In the genomic region with DNA sequence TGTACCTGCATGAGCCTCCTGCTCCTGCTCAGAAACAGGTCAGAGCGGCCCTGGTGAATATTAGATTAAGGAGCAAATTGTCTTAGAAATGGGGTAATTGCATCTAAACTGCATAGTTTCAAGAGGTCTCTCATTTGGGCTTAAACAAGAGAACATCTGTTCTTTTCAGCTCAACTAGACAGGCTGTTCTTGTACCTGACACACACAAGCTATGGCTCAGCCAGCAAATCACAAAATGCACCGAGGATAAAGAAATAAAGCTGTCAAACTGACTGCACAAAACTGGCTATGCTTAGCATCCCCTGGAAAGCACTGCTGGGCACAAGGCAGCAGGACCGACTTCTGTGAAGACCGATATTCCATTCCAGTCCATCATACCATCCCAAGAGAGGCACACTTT, we compare ENCODE assay signal across 19 mouse cellular contexts.
A peak's percentile ranks its signal among the peaks of the same experiment; 100 is the strongest.
DNase-seq lines count a peak whose midpoint lies in the region; ATAC-seq and TF ChIP-seq lines count a peak whose summit lies in the region.
"Had no signal": no experiment of that assay in that cellular context is flagged by ENCODE, and none has a peak within 500 bp of the region (broad histone marks: within the 10 kb centered on the region; RNA-seq: fewer than 3 reads in every experiment).

No protein-coding gene starts in this region.

- no peaks in the 10 kb centered on the region for H3K27me3 ChIP-seq in forebrain, embryonic 15.5 days
- no peaks in the 10 kb centered on the region for H3K27me3 ChIP-seq in forebrain, embryonic 10.5 days (ENCODE audit: poor library complexity, severe bottlenecking)
- H3K27me3 ChIP-seq in forebrain, embryonic 16.5 days (replicated peaks; ENCODE audit: control insufficient read depth, insufficient read depth, low read length): no peaks in the 10 kb centered on the region
- H3K27me3 ChIP-seq: heart, embryonic 12.5 days; hindbrain, embryonic 12.5 days; intestine, embryonic 15.5 days had no signal

- TF ChIP-seq POLR2A in brain, embryonic 14.5 days (IDR thresholded peaks at IDR 0.05; ENCODE audit: borderline replicate concordance, extremely low read depth, insufficient read depth, insufficient read length, poor library complexity, severe bottlenecking): no peak

- DNase-seq in forebrain, embryonic 10.5 days (ENCODE audit: extremely low spot score, low spot score): no peak
- DNase-seq in left cerebral cortex, adult 2 months (ENCODE audit: extremely low spot score in 1 of 2, low spot score in 2 of 2): no peak
- no peak for DNase-seq in left cerebral cortex, adult 9 months (ENCODE audit: low spot score in 2 of 2)
- DNase-seq in brain, embryonic 14.5 days (ENCODE audit: low read depth): peak; percentile 63
- DNase-seq in embryo, embryonic 10.5 days (ENCODE audit: low spot score): no peak
- DNase-seq: adrenal gland, adult 2 months; adrenal gland, postnatal 25 days; cerebellum, adult 11 months; cerebellum, adult 8-10 months; cerebellum, postnatal 25 days; gastrocnemius, adult 2 months; gastrocnemius, postnatal 25 days; heart, postnatal 4 days; kidney, adult 18-20 months had no signal

- WGBS in forebrain, embryonic 15.5 days: 36% methylated on average over 4 of the region's 4 CpGs
- 75% methylated on average over 4 of the region's 4 CpGs for WGBS in forebrain, embryonic 10.5 days
- 35% methylated on average over 4 of the region's 4 CpGs for WGBS in forebrain, embryonic 16.5 days

- H3K36me3 ChIP-seq in forebrain, embryonic 15.5 days: no peaks in the 10 kb centered on the region
- no peaks in the 10 kb centered on the region for H3K36me3 ChIP-seq in forebrain, embryonic 10.5 days (replicated peaks)
- H3K36me3 ChIP-seq in forebrain, embryonic 16.5 days (ENCODE audit: control insufficient read depth, insufficient read depth): no peaks in the 10 kb centered on the region
- H3K36me3 ChIP-seq: heart, embryonic 12.5 days; hindbrain, embryonic 12.5 days; intestine, embryonic 15.5 days had no signal

- ATAC-seq in forebrain, embryonic 15.5 days (replicated peaks): 0 out of 2 replicates have a peak, but pooled peaks have one; percentile 34
- ATAC-seq in forebrain, embryonic 16.5 days: peak; percentile 43; the same call in 1 of the 2 replicates
- ATAC-seq: intestine, embryonic 15.5 days had no signal

- no peak for TF ChIP-seq CTCF in left cerebral cortex, adult 2 months (IDR thresholded peaks at IDR 0.05)
- no peak for TF ChIP-seq CTCF in brain, embryonic 14.5 days (IDR thresholded peaks at IDR 0.05; ENCODE audit: borderline replicate concordance, extremely low read depth, insufficient read depth, insufficient read length)

- peaks cover 15% of the 10 kb centered on the region for H3K4me1 ChIP-seq in forebrain, embryonic 15.5 days
- H3K4me1 ChIP-seq in forebrain, embryonic 10.5 days: peaks cover 17% of the 10 kb centered on the region
- peaks cover 15% of the 10 kb centered on the region for H3K4me1 ChIP-seq in forebrain, embryonic 16.5 days (replicated peaks; ENCODE audit: control insufficient read depth, insufficient read depth, low read length)
- H3K4me1 ChIP-seq: heart, embryonic 12.5 days; intestine, embryonic 15.5 days had no signal

- H3K27ac ChIP-seq in forebrain, embryonic 15.5 days (replicated peaks): peak overlapping the region; percentile 40
- H3K27ac ChIP-seq in forebrain, embryonic 10.5 days: no peak overlapping the region
- H3K27ac ChIP-seq in left cerebral cortex, adult 2 months: peak overlapping the region; percentile 47; the same call in 1 of the 2 replicates
- H3K27ac ChIP-seq in forebrain, embryonic 16.5 days (ENCODE audit: low read length): no peak overlapping the region
- H3K27ac ChIP-seq: gastrocnemius, adult 2 months; hindbrain, embryonic 12.5 days; intestine, embryonic 15.5 days had no signal

- H3K9ac ChIP-seq in forebrain, embryonic 15.5 days (replicated peaks): no peak overlapping the region
- no peak overlapping the region for H3K9ac ChIP-seq in forebrain, embryonic 16.5 days (replicated peaks; ENCODE audit: low read depth, low read length)
- H3K9ac ChIP-seq: heart, embryonic 12.5 days; hindbrain, embryonic 12.5 days; intestine, embryonic 15.5 days had no signal

- intact Hi-C loops in left cerebral cortex, adult 2 months (cut with DNase I): loop anchor here (2.0 kb wide), 1 partner anchor 53 kb away; no protein-coding TSS in a partner anchor

- H3K4me3 ChIP-seq in forebrain, embryonic 15.5 days: no peak overlapping the region
- H3K4me3 ChIP-seq in forebrain, embryonic 10.5 days: no peak overlapping the region
- no peak overlapping the region for H3K4me3 ChIP-seq in left cerebral cortex, adult 2 months
- no peak overlapping the region for H3K4me3 ChIP-seq in forebrain, embryonic 16.5 days (replicated peaks; ENCODE audit: low read length)
- H3K4me3 ChIP-seq: gastrocnemius, adult 2 months; heart, embryonic 12.5 days; hindbrain, embryonic 12.5 days; intestine, embryonic 15.5 days had no signal

- H3K4me2 ChIP-seq in forebrain, embryonic 15.5 days (replicated peaks): no peak overlapping the region
- no peak overlapping the region for H3K4me2 ChIP-seq in forebrain, embryonic 16.5 days (ENCODE audit: low read length)
- H3K4me2 ChIP-seq: heart, embryonic 12.5 days; hindbrain, embryonic 12.5 days; intestine, embryonic 15.5 days had no signal

- H3K9me3 ChIP-seq in forebrain, embryonic 15.5 days: no peaks in the 10 kb centered on the region
- no peaks in the 10 kb centered on the region for H3K9me3 ChIP-seq in forebrain, embryonic 10.5 days
- H3K9me3 ChIP-seq in forebrain, embryonic 16.5 days (ENCODE audit: control insufficient read depth, low read length): no peaks in the 10 kb centered on the region
- H3K9me3 ChIP-seq: heart, embryonic 12.5 days; hindbrain, embryonic 12.5 days; intestine, embryonic 15.5 days had no signal

Comparison
In these comparisons a context has a peak if more than half of its experiments do, and no peak if none do; other contexts are left out.
1. H3K27ac ChIP-seq: peak in forebrain, embryonic 15.5 days (single experiment) and left cerebral cortex, adult 2 months (single experiment); none in forebrain, embryonic 10.5 days (single experiment) and forebrain, embryonic 16.5 days (single experiment).